Mouse (Mus musculus): ENCODE measurements around the gene Cd22. TPM values are rescaled to one million over a fixed set of nuclear protein-coding genes. Genes with fewer than 3 reads are reported as not detected.
"Not testable (repeated sequence)": the region's sequence is repeated elsewhere in the genome, so short reads cannot be mapped to it uniquely, and the experiment has no call there.

Cd22 gene
- polyA plus RNA-seq, 1 experiment from 2014 or later, result not detected

DNA sequence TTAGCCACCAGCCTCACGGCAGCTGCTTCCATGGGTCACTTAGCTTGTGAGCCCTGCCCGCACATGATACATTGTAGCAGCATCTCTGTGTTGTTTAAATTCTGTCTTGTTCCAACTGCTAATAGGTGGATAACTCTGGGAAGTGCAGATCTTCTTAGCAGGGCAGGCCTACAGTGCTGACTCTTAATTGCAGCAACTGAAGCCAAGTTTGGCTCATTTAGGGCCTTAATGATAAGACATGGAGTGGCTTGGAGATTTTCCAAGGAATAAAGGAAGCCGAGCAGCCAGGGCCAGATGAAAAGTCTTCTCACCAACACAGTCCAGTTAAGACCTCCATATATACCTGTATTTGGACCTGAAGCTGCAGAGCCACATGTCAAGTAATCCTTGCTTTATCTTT, 39.8 kb downstream of the Cd22 start:
- H3K36me3 ChIP-seq (ENCODE audit: control insufficient read depth, insufficient read depth, low read length), result no peaks in the 10 kb centered on the region
- peaks cover 7% of the 10 kb centered on the region; the same call in 1 of the 2 replicates for H3K4me1 ChIP-seq (ENCODE audit: control insufficient read depth, insufficient read depth, low read length)
- no peak overlapping the region for H3K4me2 ChIP-seq (ENCODE audit: low read length)
- no peak for ATAC-seq
- WGBS, result 69% methylated on average over 3 of the region's 3 CpGs
- no peak overlapping the region for H3K27ac ChIP-seq (ENCODE audit: low read length)
- H3K4me3 ChIP-seq (ENCODE audit: low read depth, low read length), result no peak overlapping the region
- no peaks in the 10 kb centered on the region for H3K27me3 ChIP-seq (ENCODE audit: control insufficient read depth, insufficient read depth, low read depth, low read length)
- no peaks in the 10 kb centered on the region for H3K9me3 ChIP-seq (replicated peaks; ENCODE audit: control insufficient read depth, low read length, poor library complexity, severe bottlenecking)
- H3K9ac ChIP-seq (ENCODE audit: low read depth, low read length), result no peak overlapping the region

DNA sequence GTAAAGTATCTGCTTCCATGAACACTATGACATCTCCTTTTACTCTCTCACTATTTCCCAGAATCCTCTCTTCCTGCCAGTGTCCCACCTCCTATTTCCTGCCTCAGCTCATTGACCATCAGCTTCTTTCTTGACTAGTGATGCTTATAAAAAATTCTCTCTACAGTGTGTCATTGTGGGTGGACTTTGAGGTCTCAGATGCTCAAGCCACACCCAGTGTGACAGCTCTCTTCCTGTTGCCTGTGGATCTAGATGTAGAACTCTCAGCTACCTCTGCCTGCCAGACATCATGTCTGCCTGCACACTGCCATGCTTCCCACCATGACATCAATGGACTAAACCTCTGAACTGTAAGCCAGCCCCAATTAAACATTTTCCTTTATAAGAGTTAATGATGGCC, 42.9 kb downstream of the Cd22 start:
- no peak for ATAC-seq
- Histone ChIP-seq H3K4me2 (ENCODE audit: low read length) (no peak overlapping the region), H3K27me3 (ENCODE audit: control insufficient read depth, insufficient read depth, low read depth, low read length) (no peaks in the 10 kb centered on the region)

DNA sequence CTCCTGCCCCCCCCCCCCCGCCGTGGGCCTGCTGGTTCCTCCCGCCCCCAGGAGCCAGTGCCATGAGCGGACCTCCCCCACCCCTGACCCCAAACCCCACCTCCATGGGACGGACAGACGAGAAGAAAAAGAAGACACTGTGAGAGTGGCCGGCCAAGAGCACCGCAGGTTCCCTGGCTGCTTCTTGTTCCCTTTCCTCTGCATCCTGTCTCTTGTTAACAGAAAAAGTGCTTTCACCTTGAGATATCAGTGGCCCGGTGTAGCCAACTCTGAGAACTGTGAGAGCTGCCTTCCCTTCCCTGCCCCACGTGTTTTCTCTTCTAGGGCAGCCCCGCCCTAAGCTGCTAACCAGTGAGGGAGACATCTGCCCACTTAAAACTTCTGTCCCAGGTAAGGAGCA, 47.5 kb downstream of the Cd22 start:
- ATAC-seq; H3K9ac ChIP-seq (ENCODE audit: low read depth, low read length); H3K4me2 ChIP-seq (ENCODE audit: low read length); H3K9me3 ChIP-seq (replicated peaks; ENCODE audit: control insufficient read depth, low read length, poor library complexity, severe bottlenecking); H3K36me3 ChIP-seq (ENCODE audit: control insufficient read depth, insufficient read depth, low read length); H3K4me1 ChIP-seq (ENCODE audit: control insufficient read depth, insufficient read depth, low read length); H3K4me3 ChIP-seq (ENCODE audit: low read depth, low read length); H3K27ac ChIP-seq (ENCODE audit: low read length); H3K27me3 ChIP-seq (ENCODE audit: control insufficient read depth, insufficient read depth, low read depth, low read length): not testable (repeated sequence)
- WGBS, result 39% methylated on average over 7 of the region's 11 CpGs

More for the DNA sequence above, 42.9 kb downstream of the Cd22 start:
- Histone ChIP-seq H3K4me1 (ENCODE audit: control insufficient read depth, insufficient read depth, low read length) (no peaks in the 10 kb centered on the region), H3K27ac (ENCODE audit: low read length) (no peak overlapping the region), H3K9me3 (replicated peaks; ENCODE audit: control insufficient read depth, low read length, poor library complexity, severe bottlenecking) (no peaks in the 10 kb centered on the region), H3K36me3 (ENCODE audit: control insufficient read depth, insufficient read depth, low read length) (no peaks in the 10 kb centered on the region), H3K9ac (ENCODE audit: low read depth, low read length) (no peak overlapping the region), H3K4me3 (ENCODE audit: low read depth, low read length) (no peak overlapping the region)

DNA sequence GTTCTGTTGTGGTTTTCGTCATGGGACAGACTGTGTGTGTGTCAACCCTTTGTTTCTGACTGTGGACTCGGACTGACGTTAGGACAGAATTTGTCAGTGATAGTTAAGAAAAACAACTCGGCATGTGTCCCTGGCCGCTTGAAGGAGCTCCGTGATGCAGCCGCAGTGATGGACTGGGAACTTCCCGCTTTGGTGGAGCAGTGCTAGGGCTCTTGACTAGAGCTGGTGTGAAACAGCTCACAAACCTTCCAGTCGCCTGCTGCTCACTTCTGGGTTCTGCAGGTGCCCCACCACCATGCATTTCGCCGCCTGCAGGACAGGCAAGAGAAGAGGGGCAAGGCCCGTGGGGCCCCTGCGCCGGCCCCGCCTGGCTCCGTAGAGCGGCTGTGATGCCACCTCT, 47.9 kb downstream of the Cd22 start:
- no peak overlapping the region for H3K27ac ChIP-seq (ENCODE audit: low read length)
- no peaks in the 10 kb centered on the region for H3K36me3 ChIP-seq (ENCODE audit: control insufficient read depth, insufficient read depth, low read length)
- H3K4me3 ChIP-seq (ENCODE audit: low read depth, low read length), result no peak overlapping the region
- 81% methylated on average over 9 of the region's 17 CpGs for WGBS
- H3K27me3 ChIP-seq (ENCODE audit: control insufficient read depth, insufficient read depth, low read depth, low read length), result no peaks in the 10 kb centered on the region
- no peak overlapping the region for H3K4me2 ChIP-seq (ENCODE audit: low read length)
- ATAC-seq, result no peak
- no peaks in the 10 kb centered on the region for H3K4me1 ChIP-seq (ENCODE audit: control insufficient read depth, insufficient read depth, low read length)
- H3K9ac ChIP-seq (ENCODE audit: low read depth, low read length), result no peak overlapping the region
- no peaks in the 10 kb centered on the region for H3K9me3 ChIP-seq (replicated peaks; ENCODE audit: control insufficient read depth, low read length, poor library complexity, severe bottlenecking)

DNA sequence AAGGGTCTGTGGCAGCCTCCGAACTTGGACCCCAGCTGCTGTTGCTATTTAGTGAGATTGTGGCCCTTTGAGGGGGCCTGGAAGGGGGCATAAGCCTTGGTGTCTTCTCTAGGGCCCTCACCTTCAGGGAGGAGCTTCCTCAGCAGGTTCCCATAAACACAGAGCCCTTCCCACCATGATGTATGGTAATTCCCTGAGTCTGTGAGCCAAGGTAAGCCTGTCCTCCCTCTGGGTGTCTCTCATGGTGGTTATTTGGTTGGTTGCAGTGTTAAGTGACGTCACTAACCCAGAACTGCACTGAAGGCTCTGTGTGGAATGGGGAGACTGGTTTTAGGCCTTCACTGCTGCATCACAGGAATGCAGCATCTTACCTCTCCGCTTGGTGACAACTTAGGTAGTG, 50.7 kb downstream of the Cd22 start:
- Histone ChIP-seq H3K9ac (ENCODE audit: low read depth, low read length) (no peak overlapping the region), H3K4me3 (ENCODE audit: low read depth, low read length) (no peak overlapping the region), H3K27ac (ENCODE audit: low read length) (no peak overlapping the region), H3K9me3 (replicated peaks; ENCODE audit: control insufficient read depth, low read length, poor library complexity, severe bottlenecking) (no peaks in the 10 kb centered on the region), H3K4me1 (ENCODE audit: control insufficient read depth, insufficient read depth, low read length) (no peaks in the 10 kb centered on the region), H3K4me2 (ENCODE audit: low read length) (no peak overlapping the region), H3K36me3 (ENCODE audit: control insufficient read depth, insufficient read depth, low read length) (no peaks in the 10 kb centered on the region), H3K27me3 (ENCODE audit: control insufficient read depth, insufficient read depth, low read depth, low read length) (no peaks in the 10 kb centered on the region)
- ATAC-seq, result no peak
- WGBS, result 75% methylated on average over 3 of the region's 3 CpGs

DNA sequence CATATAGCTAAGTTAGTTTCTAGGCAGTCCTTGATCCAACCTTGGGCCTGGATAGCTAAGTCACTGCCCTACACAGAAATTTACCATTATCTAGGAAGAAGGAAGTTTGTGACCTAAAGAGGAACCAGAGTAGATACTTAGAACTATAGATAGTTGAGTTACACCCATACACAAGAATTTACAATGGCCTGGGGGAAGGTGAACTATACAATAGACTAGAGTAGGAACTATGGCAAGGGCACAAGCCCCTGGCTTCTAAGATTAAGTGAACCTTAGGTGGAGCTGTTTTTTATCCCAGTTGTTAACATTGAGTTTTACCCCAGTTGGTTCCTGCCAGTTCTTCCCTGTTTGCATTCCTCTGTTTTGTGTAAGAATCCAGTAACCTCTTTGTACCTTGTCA, 51.3 kb downstream of the Cd22 start:
- H3K36me3 ChIP-seq (ENCODE audit: control insufficient read depth, insufficient read depth, low read length); H3K9me3 ChIP-seq (replicated peaks; ENCODE audit: control insufficient read depth, low read length, poor library complexity, severe bottlenecking); H3K4me3 ChIP-seq (ENCODE audit: low read depth, low read length); H3K4me2 ChIP-seq (ENCODE audit: low read length); H3K27ac ChIP-seq (ENCODE audit: low read length); H3K9ac ChIP-seq (ENCODE audit: low read depth, low read length); ATAC-seq; H3K27me3 ChIP-seq (ENCODE audit: control insufficient read depth, insufficient read depth, low read depth, low read length); H3K4me1 ChIP-seq (ENCODE audit: control insufficient read depth, insufficient read depth, low read length): not testable (repeated sequence)

DNA sequence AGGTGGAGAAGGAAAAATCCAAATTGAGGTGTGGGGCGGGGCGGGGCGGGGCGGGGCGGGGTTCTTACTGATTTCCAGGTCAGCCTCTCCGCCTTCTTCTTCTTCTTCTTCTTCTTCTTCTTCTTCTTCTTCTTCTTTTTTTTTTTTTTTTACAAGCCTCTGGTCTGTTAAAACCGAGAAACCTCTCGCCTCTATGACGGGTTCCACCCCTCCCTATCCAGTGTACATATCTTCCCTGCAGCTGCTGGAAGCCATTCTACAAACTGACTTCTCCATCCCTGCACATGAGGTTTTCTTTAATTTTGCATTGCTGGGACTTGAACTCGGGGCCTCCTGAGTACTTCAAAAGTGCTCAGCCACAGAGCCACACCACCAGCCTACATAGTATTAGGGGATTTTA, 53.5 kb downstream of the Cd22 start:
- Histone ChIP-seq H3K27me3 (ENCODE audit: control insufficient read depth, insufficient read depth, low read depth, low read length) (no peaks in the 10 kb centered on the region), H3K36me3 (ENCODE audit: control insufficient read depth, insufficient read depth, low read length) (no peaks in the 10 kb centered on the region), H3K27ac (ENCODE audit: low read length) (no peak overlapping the region), H3K4me2 (ENCODE audit: low read length) (no peak overlapping the region), H3K4me1 (ENCODE audit: control insufficient read depth, insufficient read depth, low read length) (no peaks in the 10 kb centered on the region), H3K4me3 (ENCODE audit: low read depth, low read length) (no peak overlapping the region), H3K9me3 (replicated peaks; ENCODE audit: control insufficient read depth, low read length, poor library complexity, severe bottlenecking) (no peaks in the 10 kb centered on the region), H3K9ac (ENCODE audit: low read depth, low read length) (no peak overlapping the region)
- 95% methylated on average over 10 of the region's 10 CpGs for WGBS
- no peak for ATAC-seq

DNA sequence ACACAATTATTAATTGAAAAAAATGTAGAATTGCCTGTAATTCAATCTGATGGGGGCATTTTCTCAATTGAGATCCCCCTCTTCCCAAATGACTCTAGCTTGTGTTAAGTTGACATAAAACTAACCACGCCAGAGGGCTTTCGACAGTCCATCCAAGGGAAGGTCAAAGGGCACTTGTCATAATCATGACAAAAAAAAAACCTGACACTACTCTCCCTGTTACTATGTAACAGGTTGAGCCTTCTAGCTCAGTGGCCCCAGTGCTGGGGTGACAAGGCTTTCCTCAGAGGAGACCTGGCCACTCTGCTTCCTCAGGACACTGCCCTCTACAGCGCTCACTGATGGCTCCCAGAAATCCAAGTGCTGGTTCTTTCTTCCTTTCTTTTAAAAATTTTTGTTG, 55.8 kb downstream of the Cd22 start:
- Histone ChIP-seq H3K4me3 (ENCODE audit: low read depth, low read length) (no peak overlapping the region), H3K27me3 (ENCODE audit: control insufficient read depth, insufficient read depth, low read depth, low read length) (no peaks in the 10 kb centered on the region), H3K4me2 (ENCODE audit: low read length) (no peak overlapping the region), H3K36me3 (ENCODE audit: control insufficient read depth, insufficient read depth, low read length) (no peaks in the 10 kb centered on the region), H3K9me3 (replicated peaks; ENCODE audit: control insufficient read depth, low read length, poor library complexity, severe bottlenecking) (no peaks in the 10 kb centered on the region), H3K9ac (ENCODE audit: low read depth, low read length) (no peak overlapping the region), H3K27ac (ENCODE audit: low read length) (no peak overlapping the region), H3K4me1 (ENCODE audit: control insufficient read depth, insufficient read depth, low read length) (no peaks in the 10 kb centered on the region)
- WGBS, result 97% methylated on average over 3 of the region's 3 CpGs
- no peak for ATAC-seq

DNA sequence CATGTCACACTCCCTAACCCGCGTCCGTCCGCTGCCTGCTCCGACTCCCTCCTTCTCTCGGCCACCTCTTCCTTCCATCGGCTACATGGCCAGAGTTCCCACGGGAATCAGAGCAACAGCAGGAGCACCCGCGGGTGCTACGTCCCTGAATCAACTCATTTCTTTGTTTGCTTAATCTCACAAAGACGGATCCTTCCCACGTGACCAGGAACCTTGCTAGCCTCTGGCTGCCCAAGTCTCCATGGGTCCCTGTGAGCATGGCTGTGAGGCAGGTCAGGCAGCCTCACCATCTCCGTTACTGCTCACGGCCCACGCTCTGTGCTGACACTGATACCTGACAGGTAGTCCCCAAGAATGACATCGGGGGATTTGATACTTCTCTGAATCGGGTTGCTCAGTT, 56.5 kb downstream of the Cd22 start, which contains the start of gene Ffar2:
TSS of gene Ffar2 (minus strand) at position 101 of the 400 bp plus-strand sequence.
- H3K27me3 ChIP-seq (ENCODE audit: control insufficient read depth, insufficient read depth, low read depth, low read length), result no peaks in the 10 kb centered on the region
- H3K27ac ChIP-seq (ENCODE audit: low read length), result no peak within 1 kb of the TSS
- H3K4me1 ChIP-seq (ENCODE audit: control insufficient read depth, insufficient read depth, low read length), result no peaks in the 10 kb centered on the region
- H3K4me3 ChIP-seq (ENCODE audit: low read depth, low read length), result no peak within 1 kb of the TSS
- H3K4me2 ChIP-seq (ENCODE audit: low read length), result no peak within 1 kb of the TSS
- H3K9me3 ChIP-seq (replicated peaks; ENCODE audit: control insufficient read depth, low read length, poor library complexity, severe bottlenecking), result no peaks in the 10 kb centered on the region
- H3K36me3 ChIP-seq (ENCODE audit: control insufficient read depth, insufficient read depth, low read length), result no peaks in the 10 kb centered on the region
- WGBS, result 90% methylated on average over 18 of the region's 18 CpGs
- H3K9ac ChIP-seq (ENCODE audit: low read depth, low read length), result no peak within 1 kb of the TSS
- no peak for ATAC-seq

DNA sequence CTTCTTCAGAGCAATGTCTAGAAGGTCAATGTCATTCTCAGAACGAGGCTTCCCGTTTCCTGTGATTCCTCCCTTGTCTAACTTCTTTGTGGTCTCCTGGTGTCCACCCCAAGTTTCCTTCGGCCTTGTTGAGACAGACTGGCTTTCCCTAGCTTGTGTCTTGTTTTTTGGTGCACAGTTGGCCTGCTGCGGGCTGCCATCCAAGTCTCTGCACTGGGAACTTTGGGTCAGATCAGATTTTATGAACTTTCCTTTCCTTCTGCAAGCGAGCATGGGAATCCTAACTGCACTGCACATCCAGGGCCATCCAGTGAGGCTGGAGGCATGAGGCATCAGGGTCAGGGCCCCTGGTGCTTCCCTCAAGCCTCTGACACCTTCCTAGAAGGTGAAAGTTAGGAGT, 58.6 kb downstream of the Cd22 start:
- no peak for ATAC-seq
- H3K4me1 ChIP-seq (ENCODE audit: control insufficient read depth, insufficient read depth, low read length), result no peaks in the 10 kb centered on the region
- no peak overlapping the region for H3K4me2 ChIP-seq (ENCODE audit: low read length)
- no peaks in the 10 kb centered on the region for H3K36me3 ChIP-seq (ENCODE audit: control insufficient read depth, insufficient read depth, low read length)
- no peak overlapping the region for H3K27ac ChIP-seq (ENCODE audit: low read length)
- H3K27me3 ChIP-seq (ENCODE audit: control insufficient read depth, insufficient read depth, low read depth, low read length), result no peaks in the 10 kb centered on the region
- H3K4me3 ChIP-seq (ENCODE audit: low read depth, low read length), result no peak overlapping the region
- no peaks in the 10 kb centered on the region for H3K9me3 ChIP-seq (replicated peaks; ENCODE audit: control insufficient read depth, low read length, poor library complexity, severe bottlenecking)
- 76% methylated on average over 5 of the region's 5 CpGs for WGBS
- no peak overlapping the region for H3K9ac ChIP-seq (ENCODE audit: low read depth, low read length)
